Mouse (Mus musculus): ENCODE results near the gene Mrpl19. TPM values are rescaled to one million over a fixed set of nuclear protein-coding genes. Genes with fewer than 3 reads are reported as not detected.

The Mrpl19 gene
- polyA plus RNA-seq, 1 experiment from 2014 or later: 19.3 TPM

GRCm38 (mm10) chr6:81971196-81971595, 5.4 kb upstream of the Mrpl19 start:
- H3K27ac ChIP-seq (replicated peaks): no peak overlapping the region
- no peaks in the 10 kb centered on the region for H3K9me3 ChIP-seq (replicated peaks)
- H3K4me1 ChIP-seq (replicated peaks): no peaks in the 10 kb centered on the region
- no peaks in the 10 kb centered on the region for H3K36me3 ChIP-seq (replicated peaks)
- no peaks in the 10 kb centered on the region for H3K27me3 ChIP-seq
- H3K4me2 ChIP-seq: no peak overlapping the region
- 60% methylated on average over 7 of the region's 7 CpGs for WGBS (ENCODE audit: insufficient replicate concordance)
- ATAC-seq (ENCODE audit: insufficient read depth): no peak
- H3K9ac ChIP-seq: no peak overlapping the region
- no peak overlapping the region for H3K4me3 ChIP-seq (replicated peaks)

GRCm38 (mm10) chr6:81966068-81966544, 348 bp upstream of the Mrpl19 start:
- peak overlapping the region; percentile 87 for H3K4me3 ChIP-seq (replicated peaks)
- ATAC-seq (ENCODE audit: insufficient read depth): peak; percentile 24
- 41% methylated on average over 2 of the region's 2 CpGs for whole genome bisulfite sequencing (ENCODE audit: insufficient replicate concordance)
- peak overlapping the region; percentile 70 for H3K4me2 ChIP-seq
- no peaks in the 10 kb centered on the region for H3K27me3 ChIP-seq
- peaks cover 10% of the 10 kb centered on the region for H3K4me1 ChIP-seq (replicated peaks)
- no peaks in the 10 kb centered on the region for H3K9me3 ChIP-seq (replicated peaks)
- H3K36me3 ChIP-seq (replicated peaks): peaks cover 26% of the 10 kb centered on the region
- no peak overlapping the region for H3K9ac ChIP-seq
- H3K27ac ChIP-seq (replicated peaks): no peak overlapping the region

GRCm38 (mm10) chr6:81960284-81960683, 5.5 kb downstream of the Mrpl19 start:
- H3K4me1 ChIP-seq (replicated peaks): peaks cover 10% of the 10 kb centered on the region
- H3K9me3 ChIP-seq (replicated peaks): no peaks in the 10 kb centered on the region
- H3K27ac ChIP-seq (replicated peaks): no peak overlapping the region
- H3K4me2 ChIP-seq: no peak overlapping the region
- no peak overlapping the region for H3K4me3 ChIP-seq (replicated peaks)
- H3K27me3 ChIP-seq: no peaks in the 10 kb centered on the region
- no peak for ATAC-seq (ENCODE audit: insufficient read depth)
- H3K9ac ChIP-seq: no peak overlapping the region
- peaks cover 80% of the 10 kb centered on the region for H3K36me3 ChIP-seq (replicated peaks)
- 73% methylated on average over 1 of the region's 1 CpGs for WGBS (ENCODE audit: insufficient replicate concordance)

- H3K27ac ChIP-seq (replicated peaks): no peak overlapping the region
- no peaks in the 10 kb centered on the region for H3K27me3 ChIP-seq
- H3K9me3 ChIP-seq (replicated peaks): no peaks in the 10 kb centered on the region
- ATAC-seq (ENCODE audit: insufficient read depth): no peak
- peaks cover 83% of the 10 kb centered on the region for H3K36me3 ChIP-seq (replicated peaks)
- no peak overlapping the region for H3K4me2 ChIP-seq
- no peak overlapping the region for H3K9ac ChIP-seq
- WGBS (ENCODE audit: insufficient replicate concordance): 75% methylated on average over 8 of the region's 8 CpGs
- peaks cover 6% of the 10 kb centered on the region for H3K4me1 ChIP-seq (replicated peaks)
- no peak overlapping the region for H3K4me3 ChIP-seq (replicated peaks)
Measured at GRCm38 (mm10) chr6:81959866-81960265, 5.9 kb downstream of the Mrpl19 start.

- H3K27ac ChIP-seq (replicated peaks): no peak overlapping the region
- H3K4me2 ChIP-seq: no peak overlapping the region
- H3K9me3 ChIP-seq (replicated peaks): no peaks in the 10 kb centered on the region
- H3K4me3 ChIP-seq (replicated peaks): no peak overlapping the region
- no peak for ATAC-seq (ENCODE audit: insufficient read depth)
- 73% methylated on average over 11 of the region's 11 CpGs for WGBS (ENCODE audit: insufficient replicate concordance)
- H3K36me3 ChIP-seq (replicated peaks): peaks cover 80% of the 10 kb centered on the region
- no peak overlapping the region for H3K9ac ChIP-seq
- no peaks in the 10 kb centered on the region for H3K4me1 ChIP-seq (replicated peaks)
- H3K27me3 ChIP-seq: no peaks in the 10 kb centered on the region
Measured at GRCm38 (mm10) chr6:81957992-81958391, 7.8 kb downstream of the Mrpl19 start.

GRCm38 (mm10) chr6:81956399-81956798, 9.4 kb downstream of the Mrpl19 start:
- WGBS (ENCODE audit: insufficient replicate concordance): 74% methylated on average over 4 of the region's 4 CpGs
- Histone ChIP-seq H3K4me1 (replicated peaks) (no peaks in the 10 kb centered on the region), H3K9me3 (replicated peaks) (no peaks in the 10 kb centered on the region), H3K4me2 (no peak overlapping the region), H3K27me3 (no peaks in the 10 kb centered on the region), H3K9ac (no peak overlapping the region), H3K36me3 (replicated peaks) (peaks cover 81% of the 10 kb centered on the region), H3K27ac (replicated peaks) (no peak overlapping the region), H3K4me3 (replicated peaks) (no peak overlapping the region)
- ATAC-seq (ENCODE audit: insufficient read depth): no peak

- no peak overlapping the region for H3K27ac ChIP-seq (replicated peaks)
- no peak for ATAC-seq (ENCODE audit: insufficient read depth)
- no peaks in the 10 kb centered on the region for H3K27me3 ChIP-seq
- no peak overlapping the region for H3K4me2 ChIP-seq
- H3K9me3 ChIP-seq (replicated peaks): no peaks in the 10 kb centered on the region
- H3K36me3 ChIP-seq (replicated peaks): peaks cover 81% of the 10 kb centered on the region
- no peaks in the 10 kb centered on the region for H3K4me1 ChIP-seq (replicated peaks)
- WGBS (ENCODE audit: insufficient replicate concordance): 76% methylated on average over 5 of the region's 5 CpGs
- no peak overlapping the region for H3K4me3 ChIP-seq (replicated peaks)
- H3K9ac ChIP-seq: no peak overlapping the region
Measured at GRCm38 (mm10) chr6:81955133-81955532, 10.6 kb downstream of the Mrpl19 start.

- Histone ChIP-seq H3K36me3 (replicated peaks) (peaks cover 88% of the 10 kb centered on the region), H3K4me2 (no peak overlapping the region), H3K4me3 (replicated peaks) (no peak overlapping the region), H3K9me3 (replicated peaks) (no peaks in the 10 kb centered on the region), H3K9ac (no peak overlapping the region), H3K27me3 (no peaks in the 10 kb centered on the region), H3K27ac (replicated peaks) (no peak overlapping the region), H3K4me1 (replicated peaks) (no peaks in the 10 kb centered on the region)
- no peak for ATAC-seq (ENCODE audit: insufficient read depth)
- 78% methylated on average over 6 of the region's 6 CpGs for WGBS (ENCODE audit: insufficient replicate concordance)
Measured at GRCm38 (mm10) chr6:81946906-81947305, 18.9 kb downstream of the Mrpl19 start.

GRCm38 (mm10) chr6:81944432-81944831, 21.3 kb downstream of the Mrpl19 start:
- H3K27me3 ChIP-seq: no peaks in the 10 kb centered on the region
- H3K4me1 ChIP-seq (replicated peaks): no peaks in the 10 kb centered on the region
- H3K4me3 ChIP-seq (replicated peaks): no peak overlapping the region
- no peaks in the 10 kb centered on the region for H3K9me3 ChIP-seq (replicated peaks)
- ATAC-seq (ENCODE audit: insufficient read depth): no peak
- no peak overlapping the region for H3K27ac ChIP-seq (replicated peaks)
- WGBS (ENCODE audit: insufficient replicate concordance): 69% methylated on average over 3 of the region's 3 CpGs
- H3K4me2 ChIP-seq: no peak overlapping the region
- H3K9ac ChIP-seq: no peak overlapping the region
- H3K36me3 ChIP-seq (replicated peaks): peaks cover 86% of the 10 kb centered on the region

GRCm38 (mm10) chr6:81943281-81943680, 22.5 kb downstream of the Mrpl19 start:
- Histone ChIP-seq H3K27me3 (no peaks in the 10 kb centered on the region), H3K27ac (replicated peaks) (no peak overlapping the region), H3K36me3 (replicated peaks) (peaks cover 84% of the 10 kb centered on the region), H3K4me3 (replicated peaks) (no peak overlapping the region), H3K9ac (no peak overlapping the region), H3K9me3 (replicated peaks) (no peaks in the 10 kb centered on the region), H3K4me2 (no peak overlapping the region), H3K4me1 (replicated peaks) (no peaks in the 10 kb centered on the region)
- ATAC-seq (ENCODE audit: insufficient read depth): no peak
- 75% methylated on average over 2 of the region's 2 CpGs for WGBS (ENCODE audit: insufficient replicate concordance)

GRCm38 (mm10) chr6:81941718-81942117, 24.0 kb downstream of the Mrpl19 start:
- Histone ChIP-seq H3K9ac (no peak overlapping the region), H3K4me1 (replicated peaks) (no peaks in the 10 kb centered on the region), H3K27me3 (no peaks in the 10 kb centered on the region), H3K36me3 (replicated peaks) (peaks cover 74% of the 10 kb centered on the region), H3K4me2 (no peak overlapping the region), H3K27ac (replicated peaks) (no peak overlapping the region), H3K4me3 (replicated peaks) (no peak overlapping the region), H3K9me3 (replicated peaks) (no peaks in the 10 kb centered on the region)
- WGBS (ENCODE audit: insufficient replicate concordance): 87% methylated on average over 5 of the region's 5 CpGs
- no peak for ATAC-seq (ENCODE audit: insufficient read depth)

GRCm38 (mm10) chr6:81933281-81933680, 32.5 kb downstream of the Mrpl19 start:
- 79% methylated on average over 3 of the region's 3 CpGs for WGBS (ENCODE audit: insufficient replicate concordance)
- H3K27ac ChIP-seq (replicated peaks): no peak overlapping the region
- no peaks in the 10 kb centered on the region for H3K9me3 ChIP-seq (replicated peaks)

More at GRCm38 (mm10) chr6:81933281-81933680, 32.5 kb downstream of the Mrpl19 start:
- Histone ChIP-seq H3K9ac (no peak overlapping the region), H3K4me3 (replicated peaks) (no peak overlapping the region), H3K4me2 (no peak overlapping the region), H3K27me3 (no peaks in the 10 kb centered on the region), H3K4me1 (replicated peaks) (no peaks in the 10 kb centered on the region), H3K36me3 (replicated peaks) (peaks cover 73% of the 10 kb centered on the region)
- no peak for ATAC-seq (ENCODE audit: insufficient read depth)
